ENCODE assay signal across 9 mouse cellular contexts in the genomic region with DNA sequence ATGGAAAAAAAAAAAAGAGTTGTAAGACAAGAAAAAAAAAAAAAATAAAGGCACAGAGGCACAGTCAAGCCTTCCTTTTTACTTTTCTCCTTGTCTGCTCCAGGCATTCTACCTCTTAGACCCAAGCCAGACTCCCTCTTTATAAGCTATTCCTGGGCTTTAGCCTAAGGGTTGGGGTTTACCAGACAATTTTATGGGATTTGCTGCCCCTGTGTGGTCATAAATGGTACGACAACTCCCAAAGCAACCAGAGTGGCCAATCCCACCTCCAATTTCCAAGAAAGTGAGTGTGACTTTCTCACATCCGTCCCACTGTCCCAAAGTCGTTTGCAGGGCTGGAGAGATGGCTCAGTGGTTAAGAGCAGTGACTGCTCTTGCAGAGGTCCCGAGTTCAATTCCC. TPM values are rescaled to one million over a fixed set of nuclear protein-coding genes. Genes with fewer than 3 reads are reported as not detected.
DNase-seq lines count a peak whose midpoint lies in the region; ATAC-seq and TF ChIP-seq lines count a peak whose summit lies in the region.
"Had no signal": no experiment of that assay in that cellular context is flagged by ENCODE, and none has a peak within 500 bp of the region (broad histone marks: within the 10 kb centered on the region; RNA-seq: fewer than 3 reads in every experiment).

No protein-coding gene starts in this region.

- TF ChIP-seq EP300 in MEL (IDR thresholded peaks at IDR 0.05; ENCODE audit: low read depth in 1 of 2, low read length in 2 of 2) = no peak

- no peaks in the 10 kb centered on the region for H3K27me3 ChIP-seq in MEL (ENCODE audit: control insufficient read depth in 1 of 2, insufficient read depth in 2 of 2, low read length in 2 of 2)

- TF ChIP-seq RAD21 in MEL (IDR thresholded peaks at IDR 0.05; ENCODE audit: low read depth, low read length) = peak; percentile 97

- no peaks in the 10 kb centered on the region for H3K79me2 ChIP-seq in MEL (ENCODE audit: control insufficient read depth, insufficient read depth, low read length, poor library complexity)

- peaks cover 4 to 7% of the 10 kb centered on the region in 2 experiments for H3K4me1 ChIP-seq in MEL (ENCODE audit: control insufficient read depth in 1 of 2, insufficient read depth in 2 of 2, low read length in 2 of 2)

- H3K9me3 ChIP-seq in MEL (replicated peaks; ENCODE audit: insufficient read depth, low read length) = no peaks in the 10 kb centered on the region

- TF ChIP-seq POLR2A in MEL (IDR thresholded peaks at IDR 0.05; ENCODE audit: control insufficient read depth in 1 of 2, insufficient read depth in 1 of 2, low read depth in 1 of 2, low read length in 2 of 2, poor library complexity in 1 of 2) = no peak

- H3K4me3 ChIP-seq in MEL (ENCODE audit: control insufficient read depth in 1 of 2, insufficient read depth in 1 of 2, low read depth in 2 of 2, low read length in 2 of 2) = no peak overlapping the region

- peak; percentile 76 for ATAC-seq in megakaryocyte progenitor cell, adult 5-6 weeks (replicated peaks; ENCODE audit: poor library complexity)
- ATAC-seq: Patski had no signal

- DNase-seq in gastrocnemius, adult 18-20 months (ENCODE audit: low spot score) = peak; percentile 75
- no peak for DNase-seq in gastrocnemius, postnatal 25 days
- peak; percentile 81 for DNase-seq in MEL (ENCODE audit: low read depth, low spot score)
- DNase-seq in cerebellum, postnatal 36 days = peak; percentile 79 to 91
- peak; percentile 66 for DNase-seq in gastrocnemius, postnatal 10 days
- DNase-seq in layer of hippocampus, adult 8-10 months (ENCODE audit: low spot score in 2 of 2) = peak; percentile 63 to 86
- peak; percentile 60 to 75 for DNase-seq in spleen, postnatal 10 days (ENCODE audit: low spot score in 2 of 2)

- H3K27ac ChIP-seq in MEL (ENCODE audit: control insufficient read depth, low read depth, low read length) = no peak overlapping the region

- H3K9ac ChIP-seq in MEL (ENCODE audit: control insufficient read depth, low read depth, low read length, poor library complexity, severe bottlenecking) = no peak overlapping the region

- peaks cover 0 to 6% of the 10 kb centered on the region in 2 experiments; a peak in 2 of 4 replicates for H3K36me3 ChIP-seq in MEL (ENCODE audit: control insufficient read depth in 1 of 2, insufficient read depth in 2 of 2, low read length in 2 of 2)

- peak; percentile 73 to 96 (median 79) for TF ChIP-seq CTCF in MEL (IDR thresholded peaks at IDR 0.05 in 2 of 3, conservative IDR thresholded peaks at IDR 0.05 in 1 of 3; ENCODE audit: control insufficient read depth in 1 of 3, insufficient read depth in 1 of 3, low read depth in 2 of 3, low read length in 3 of 3, poor library complexity in 1 of 3, severe bottlenecking in 1 of 3)

TF ChIP-seq in MEL, 35 proteins besides CTCF, POLR2A, EP300 and RAD21:
- TF ChIP-seq MAZ (IDR thresholded peaks at IDR 0.05; ENCODE audit: low read depth, low read length) = no peak; the same call in 1 of the 2 replicates
- TF ChIP-seq GATA1 (IDR thresholded peaks at IDR 0.05; ENCODE audit: low read depth, low read length) = no peak
- TF ChIP-seq ZC3H11A (IDR thresholded peaks at IDR 0.05; ENCODE audit: low read depth, low read length) = peak; percentile 91
- TF ChIP-seq TCF12 (IDR thresholded peaks at IDR 0.05; ENCODE audit: low read depth, low read length) = no peak
- no peak for TF ChIP-seq ZMIZ1 (IDR thresholded peaks at IDR 0.05; ENCODE audit: low read depth, low read length)
- TF ChIP-seq SMC3 (IDR thresholded peaks at IDR 0.05; ENCODE audit: low read depth, low read length) = peak; percentile 88
TF ChIP-seq in MEL: peak in this region for 2.

RNA-seq across cellular contexts. Expression of gene Phf12, which starts 15.4 kb away (rescaled TPM):
- 10 to 100 TPM; 13.9 to 14.3 TPM for total RNA-seq in gastrocnemius, adult 18-20 months (2021)
- total RNA-seq in gastrocnemius, postnatal 25 days (2021) = 10 to 100 TPM; 14.2 to 18.2 TPM
- total RNA-seq in MEL (2012; rRNA removed) = 19.2 and 20.7 TPM in 2 replicates
- 10 to 100 TPM; 43.8 to 56.9 TPM for polyA plus RNA-seq in MEL (2012; ENCODE audit: insufficient read depth in 1 of 2, insufficient read length in 2 of 2, low read depth in 1 of 2, low replicate concordance in 2 of 2, missing spikeins in 1 of 2)
- total RNA-seq in gastrocnemius, postnatal 10 days (2021) = 10 to 100 TPM; 19.7 to 35.4 TPM
- 10 to 100 TPM; 56.1 to 64.4 (median 61.1) TPM for total RNA-seq in layer of hippocampus, adult 8-10 months (2022)
- total RNA-seq in megakaryocyte progenitor cell, adult 5-6 weeks (2015) = 61.8 and 64.3 TPM in 2 replicates
- 25.9 and 28.8 TPM in 2 replicates for total RNA-seq in megakaryocyte progenitor cell, adult 5-6 weeks (2017)

RNA-seq across cellular contexts. Expression of gene Sez6, which starts 36.5 kb away (rescaled TPM):
- total RNA-seq in gastrocnemius, adult 18-20 months (2021) = under 1 TPM; 0.12 to 0.16 TPM
- under 1 TPM in 1 of 2 experiments, not detected in 1; 0.16 TPM for total RNA-seq in gastrocnemius, postnatal 25 days (2021)
- 0.04 and 0.07 TPM in 2 replicates for total RNA-seq in MEL (2012; rRNA removed)
- not detected for polyA plus RNA-seq in MEL (2012; ENCODE audit: insufficient read depth in 1 of 2, insufficient read length in 2 of 2, low read depth in 1 of 2, low replicate concordance in 2 of 2, missing spikeins in 1 of 2)
- total RNA-seq in gastrocnemius, postnatal 10 days (2021) = under 1 TPM; 0.54 to 0.70 TPM
- total RNA-seq in layer of hippocampus, adult 8-10 months (2022) = 100 to 1,000 TPM; 139 to 164 (median 153) TPM
- total RNA-seq in megakaryocyte progenitor cell, adult 5-6 weeks (2015) = not detected in 2 replicates
- total RNA-seq in megakaryocyte progenitor cell, adult 5-6 weeks (2017) = not detected in 2 replicates
- polyA plus RNA-seq: Patski had no signal

Comparison
In these comparisons a context has a peak if more than half of its experiments do, and no peak if none do; other contexts are left out.
1. RNA of gene Sez6, which starts 36.5 kb away (total RNA-seq): 139 to 164 TPM in layer of hippocampus, adult 8-10 months; 0.54 to 0.70 TPM in gastrocnemius, postnatal 10 days, 0.16 TPM in gastrocnemius, postnatal 25 days, 0.12 to 0.16 TPM in gastrocnemius, adult 18-20 months, 0.04 to 0.07 TPM in MEL and not detected in megakaryocyte progenitor cell, adult 5-6 weeks; every median in the first group is over 10 times any median in the second.